In the genomic region with DNA sequence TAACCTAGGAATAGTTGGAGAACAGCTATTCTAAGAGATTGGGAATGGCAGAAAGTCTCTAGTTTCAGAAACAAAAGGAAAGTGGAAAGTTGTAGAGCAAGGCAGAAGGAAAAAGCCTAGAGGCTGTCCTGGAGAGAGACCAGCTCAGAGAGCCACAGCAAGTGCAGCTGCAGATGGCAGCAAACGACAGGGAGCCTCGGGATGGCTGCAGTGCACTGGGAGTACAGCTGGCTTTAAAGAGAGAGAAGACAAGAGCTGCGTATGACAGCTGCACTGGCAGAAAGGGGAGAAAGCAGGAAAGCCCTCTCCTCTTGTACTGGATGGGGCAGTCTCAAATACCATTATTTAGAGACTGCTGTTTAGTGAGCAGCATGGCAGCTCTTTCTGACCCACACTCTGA, we compare ENCODE assay signal across 10 mouse cellular contexts. TPM values are rescaled to one million over a fixed set of nuclear protein-coding genes. Genes with fewer than 3 reads are reported as not detected.
DNase-seq lines count a peak whose midpoint lies in the region; ATAC-seq lines count a peak whose summit lies in the region.
"Had no signal": no experiment of that assay in that cellular context is flagged by ENCODE, and none has a peak within 500 bp of the region (broad histone marks: within the 10 kb centered on the region; RNA-seq: fewer than 3 reads in every experiment).

No protein-coding gene starts in this region.

- 19% methylated on average over 3 of the region's 3 CpGs for WGBS in heart, embryonic 12.5 days
- 6% methylated on average over 3 of the region's 3 CpGs for WGBS in midbrain, embryonic 13.5 days
- 3% methylated on average over 3 of the region's 3 CpGs for WGBS in midbrain, embryonic 16.5 days
- 12% methylated on average over 3 of the region's 3 CpGs for WGBS in hindbrain, embryonic 13.5 days

- ATAC-seq in heart, embryonic 12.5 days (ENCODE audit: insufficient number of reproducible peaks, low FRiP score) = no peak
- ATAC-seq in midbrain, embryonic 13.5 days = peak; percentile 71; the same call in 1 of the 2 replicates
- ATAC-seq in midbrain, embryonic 16.5 days = no peak
- 0 out of 2 replicates have a peak, but pooled peaks have one; percentile 46 for ATAC-seq in hindbrain, embryonic 13.5 days (ENCODE audit: low FRiP score)

- no peaks in the 10 kb centered on the region for H3K4me1 ChIP-seq in heart, embryonic 12.5 days (replicated peaks)
- H3K4me1 ChIP-seq in midbrain, embryonic 13.5 days (replicated peaks) = no peaks in the 10 kb centered on the region
- no peaks in the 10 kb centered on the region for H3K4me1 ChIP-seq in midbrain, embryonic 16.5 days (ENCODE audit: control insufficient read depth, insufficient read depth, low read length)
- 0 out of 2 replicates have a peak, but pooled peaks cover 5% of the 10 kb centered on the region for H3K4me1 ChIP-seq in hindbrain, embryonic 13.5 days (replicated peaks)
- H3K4me1 ChIP-seq: liver, embryonic 15.5 days had no signal

- no peaks in the 10 kb centered on the region for H3K9me3 ChIP-seq in heart, embryonic 12.5 days (replicated peaks)
- H3K9me3 ChIP-seq in midbrain, embryonic 13.5 days = 0 out of 2 replicates have a peak, but pooled peaks cover 3% of the 10 kb centered on the region
- H3K9me3 ChIP-seq in midbrain, embryonic 16.5 days (replicated peaks; ENCODE audit: control insufficient read depth, low read length, poor library complexity, severe bottlenecking) = 0 out of 2 replicates have a peak, but pooled peaks cover 2% of the 10 kb centered on the region
- peaks cover 4% of the 10 kb centered on the region for H3K9me3 ChIP-seq in hindbrain, embryonic 13.5 days
- H3K9me3 ChIP-seq: G1E; liver, embryonic 15.5 days had no signal

- no peak overlapping the region for H3K4me2 ChIP-seq in heart, embryonic 12.5 days
- no peak overlapping the region for H3K4me2 ChIP-seq in midbrain, embryonic 13.5 days (replicated peaks)
- H3K4me2 ChIP-seq in midbrain, embryonic 16.5 days (ENCODE audit: low read length) = no peak overlapping the region
- no peak overlapping the region for H3K4me2 ChIP-seq in hindbrain, embryonic 13.5 days
- H3K4me2 ChIP-seq: liver, embryonic 15.5 days had no signal

- no peak overlapping the region for H3K4me3 ChIP-seq in heart, embryonic 12.5 days
- no peak overlapping the region for H3K4me3 ChIP-seq in midbrain, embryonic 13.5 days (replicated peaks)
- no peak overlapping the region for H3K4me3 ChIP-seq in midbrain, embryonic 16.5 days (ENCODE audit: low read depth, low read length)
- H3K4me3 ChIP-seq in hindbrain, embryonic 13.5 days = no peak overlapping the region
- H3K4me3 ChIP-seq: liver, embryonic 15.5 days had no signal

- no peaks in the 10 kb centered on the region for H3K27me3 ChIP-seq in heart, embryonic 12.5 days (replicated peaks)
- no peaks in the 10 kb centered on the region for H3K27me3 ChIP-seq in midbrain, embryonic 13.5 days
- H3K27me3 ChIP-seq in midbrain, embryonic 16.5 days (ENCODE audit: control insufficient read depth, insufficient read depth, low read depth, low read length) = no peaks in the 10 kb centered on the region
- H3K27me3 ChIP-seq in hindbrain, embryonic 13.5 days = no peaks in the 10 kb centered on the region
- H3K27me3 ChIP-seq: liver, embryonic 15.5 days had no signal

- H3K27ac ChIP-seq in heart, embryonic 12.5 days (ENCODE audit: poor library complexity, severe bottlenecking) = no peak overlapping the region
- no peak overlapping the region for H3K27ac ChIP-seq in midbrain, embryonic 13.5 days
- H3K27ac ChIP-seq in midbrain, embryonic 16.5 days (ENCODE audit: low read length) = no peak overlapping the region
- no peak overlapping the region for H3K27ac ChIP-seq in hindbrain, embryonic 13.5 days
- H3K27ac ChIP-seq: liver, embryonic 15.5 days had no signal

- peak; percentile 4 to 7 for DNase-seq in heart, adult 18-20 months
- peak; percentile 57 for DNase-seq in retina, embryonic 14.5 days (ENCODE audit: low spot score)
- no peak for DNase-seq in thymus, adult 18-20 months
- no peak for DNase-seq in frontal cortex, postnatal 36 days (ENCODE audit: low spot score in 2 of 2)

- no peak overlapping the region for H3K9ac ChIP-seq in heart, embryonic 12.5 days
- no peak overlapping the region for H3K9ac ChIP-seq in midbrain, embryonic 13.5 days (replicated peaks)
- H3K9ac ChIP-seq in midbrain, embryonic 16.5 days (ENCODE audit: low read depth, low read length) = no peak overlapping the region
- no peak overlapping the region for H3K9ac ChIP-seq in hindbrain, embryonic 13.5 days
- H3K9ac ChIP-seq: liver, embryonic 15.5 days had no signal

- H3K36me3 ChIP-seq in heart, embryonic 12.5 days = no peaks in the 10 kb centered on the region
- peaks cover 4% of the 10 kb centered on the region; the same call in 1 of the 2 replicates for H3K36me3 ChIP-seq in midbrain, embryonic 13.5 days
- H3K36me3 ChIP-seq in midbrain, embryonic 16.5 days (ENCODE audit: control insufficient read depth, insufficient read depth, low read length) = no peaks in the 10 kb centered on the region
- peaks cover 6% of the 10 kb centered on the region; the same call in 1 of the 2 replicates for H3K36me3 ChIP-seq in hindbrain, embryonic 13.5 days
- H3K36me3 ChIP-seq: G1E; liver, embryonic 15.5 days had no signal

RNA-seq across cellular contexts. Expression of gene Stxbp5l, which starts 37.7 kb away (rescaled TPM):
- not detected for total RNA-seq in heart, adult 18-20 months (2021)
- 0.14 and 0.18 TPM in 2 replicates for polyA plus RNA-seq in heart, embryonic 12.5 days (2016; fragmentation: Nextera tagmentation; extraction: Ambion mirVana)
- polyA plus RNA-seq in midbrain, embryonic 13.5 days (2015; fragmentation: Nextera tagmentation; extraction: Ambion mirVana) = 10.4 and 11.3 TPM in 2 replicates
- polyA plus RNA-seq in midbrain, embryonic 16.5 days (2015; fragmentation: Nextera tagmentation; extraction: Ambion mirVana) = 14.4 and 14.6 TPM in 2 replicates
- 12.7 and 14.2 TPM in 2 replicates for polyA plus RNA-seq in hindbrain, embryonic 13.5 days (2015; fragmentation: Nextera tagmentation; extraction: Ambion mirVana)
- polyA plus RNA-seq: G1E had no signal

Comparison
In these comparisons a context has a peak if more than half of its experiments do, and no peak if none do; other contexts are left out.
1. ATAC-seq: peak in midbrain, embryonic 13.5 days (single experiment) and hindbrain, embryonic 13.5 days (single experiment); none in heart, embryonic 12.5 days (single experiment) and midbrain, embryonic 16.5 days (single experiment).
2. DNase-seq: peak in heart, adult 18-20 months (2 of 2) and retina, embryonic 14.5 days (single experiment); none in thymus, adult 18-20 months (0 of 2) and frontal cortex, postnatal 36 days (0 of 2).